Mouse (Mus musculus) heart, embryonic 16.5 days (tissue): ENCODE measurements at regions not wholly inside any gene's neighbourhood (a gene's known extent, or its start where the extent isn't known, plus 50 kb on each side); places are given as distances from the start of the nearest gene placed in this dataset.

Source experiments
- ATAC-seq: fragments of 200-750 bp; cut with Nextera tagmentation; replicated peaks from 2 replicates; pipeline ENCODE4 v1.8.0; 2017; ENCODE audit warnings: moderate number of reproducible peaks; ENCODE audit not compliant: insufficient read depth, low FRiP score; ENCODE audit errors: extremely low read depth
- H3K27ac ChIP-seq: fragments of 300-500 bp; sonication (generic); 2 replicates; pipeline ENCODE4 v1.5.1; 2014; ENCODE audit warnings: mild to moderate bottlenecking, low read length, control low read depth, moderate library complexity
- H3K27me3 ChIP-seq: fragments of 300-500 bp; sonication (generic); 2 replicates; pipeline ENCODE4 v1.6.1; 2014; ENCODE audit warnings: low read length, mixed read lengths; ENCODE audit not compliant: control insufficient read depth, insufficient read depth
- H3K36me3 ChIP-seq: fragments of 300-500 bp; sonication (generic); 2 replicates; pipeline ENCODE4 v1.6.1; 2014; ENCODE audit not compliant: control insufficient read depth, insufficient read depth
- H3K4me1 ChIP-seq: fragments of 300-500 bp; sonication (generic); 2 replicates; pipeline ENCODE4 v1.6.1; 2014; ENCODE audit warnings: low read length, mixed read lengths; ENCODE audit not compliant: control insufficient read depth, insufficient read depth
- H3K4me2 ChIP-seq: fragments of 300-500 bp; sonication (generic); 2 replicates; pipeline ENCODE4 v1.6.1; 2014; ENCODE audit warnings: low read depth, mild to moderate bottlenecking, control low read depth, low read length
- H3K4me3 ChIP-seq: fragments of 300-500 bp; sonication (generic); 2 replicates; pipeline ENCODE4 v1.5.1; 2014; ENCODE audit warnings: mild to moderate bottlenecking, control low read depth, low read length
- H3K9ac ChIP-seq: fragments of 300-500 bp; sonication (generic); 2 replicates; pipeline ENCODE4 v1.6.1; 2014; ENCODE audit warnings: low read length, control low read depth
- H3K9me3 ChIP-seq: fragments of 300-500 bp; sonication (generic); replicated peaks from 2 replicates; pipeline ENCODE4 v1.6.1; 2016; ENCODE audit warnings: low read length; ENCODE audit not compliant: control insufficient read depth
- WGBS: fragments of 180-500 bp; shearing (Covaris S2); extraction: QIAGEN DNeasy Blood & Tissue Kit; methylation state at CpG from one replicate; pipeline ENCODE4 v1.1.7; 2014; 5-methylcytosine and 5-hydroxymethylcytosine counted together

- H3K4me2 ChIP-seq, result no peak overlapping the region
- WGBS, result 21% methylated on average over 4 of the region's 4 CpGs
- no peaks in the 10 kb centered on the region for H3K27me3 ChIP-seq
- H3K9me3 ChIP-seq, result no peaks in the 10 kb centered on the region
- no peak for ATAC-seq
- no peak overlapping the region for H3K9ac ChIP-seq
- H3K27ac ChIP-seq, result no peak overlapping the region
- H3K4me1 ChIP-seq, result no peaks in the 10 kb centered on the region
- H3K36me3 ChIP-seq, result no peaks in the 10 kb centered on the region
- no peak overlapping the region for H3K4me3 ChIP-seq
Measured at GRCm38 (mm10) chr5:28947465-28947864, 248.3 kb upstream of the Rnf32 start.

GRCm38 (mm10) chr5:28943571-28944316, 252.0 kb upstream of the Rnf32 start:
- WGBS, result 57% methylated on average over 13 of the region's 13 CpGs
- no peaks in the 10 kb centered on the region for H3K36me3 ChIP-seq
- H3K4me3 ChIP-seq, result no peak overlapping the region
- no peak overlapping the region for H3K4me2 ChIP-seq
- H3K4me1 ChIP-seq, result no peaks in the 10 kb centered on the region
- H3K9me3 ChIP-seq, result no peaks in the 10 kb centered on the region
- H3K9ac ChIP-seq, result no peak overlapping the region
- no peak overlapping the region for H3K27ac ChIP-seq
- H3K27me3 ChIP-seq, result no peaks in the 10 kb centered on the region
- ATAC-seq, result no peak

- no peak overlapping the region for H3K27ac ChIP-seq
- H3K9ac ChIP-seq, result no peak overlapping the region
- H3K36me3 ChIP-seq, result no peaks in the 10 kb centered on the region
- H3K4me1 ChIP-seq, result no peaks in the 10 kb centered on the region
- no peaks in the 10 kb centered on the region for H3K9me3 ChIP-seq
- H3K27me3 ChIP-seq, result no peaks in the 10 kb centered on the region
- 77% methylated on average over 5 of the region's 5 CpGs for whole genome bisulfite sequencing
- H3K4me3 ChIP-seq, result no peak overlapping the region
- H3K4me2 ChIP-seq, result no peak overlapping the region
- ATAC-seq, result no peak
Measured at GRCm38 (mm10) chr5:28940972-28941371, 254.8 kb upstream of the Rnf32 start.

- Histone ChIP-seq H3K9me3 (no peaks in the 10 kb centered on the region), H3K27me3 (no peaks in the 10 kb centered on the region), H3K4me1 (no peaks in the 10 kb centered on the region), H3K4me3 (no peak overlapping the region), H3K36me3 (no peaks in the 10 kb centered on the region), H3K9ac (no peak overlapping the region), H3K4me2 (no peak overlapping the region), H3K27ac (no peak overlapping the region)
- ATAC-seq, result no peak
- 77% methylated on average over 4 of the region's 4 CpGs for WGBS
Measured at GRCm38 (mm10) chr5:28919296-28920063, 276.3 kb upstream of the Rnf32 start.

GRCm38 (mm10) chr5:28904500-28904899, 291.3 kb upstream of the Rnf32 start:
- Histone ChIP-seq H3K9me3 (no peaks in the 10 kb centered on the region), H3K9ac (no peak overlapping the region), H3K27me3 (no peaks in the 10 kb centered on the region), H3K36me3 (no peaks in the 10 kb centered on the region), H3K27ac (no peak overlapping the region), H3K4me3 (no peak overlapping the region), H3K4me1 (no peaks in the 10 kb centered on the region), H3K4me2 (no peak overlapping the region)
- ATAC-seq, result no peak
- 41% methylated on average over 4 of the region's 4 CpGs for WGBS

GRCm38 (mm10) chr5:28903805-28904320, 291.9 kb upstream of the Rnf32 start:
- no peak overlapping the region for H3K4me2 ChIP-seq
- ATAC-seq, result no peak

GRCm38 (mm10) chr5:28892703-28893249, 303.0 kb upstream of the Rnf32 start:
- Histone ChIP-seq H3K27ac (no peak overlapping the region), H3K4me2 (no peak overlapping the region), H3K4me3 (no peak overlapping the region), H3K27me3 (no peaks in the 10 kb centered on the region), H3K4me1 (no peaks in the 10 kb centered on the region), H3K36me3 (no peaks in the 10 kb centered on the region), H3K9ac (no peak overlapping the region), H3K9me3 (no peaks in the 10 kb centered on the region)
- 41% methylated on average over 10 of the region's 10 CpGs for WGBS
- no peak for ATAC-seq

More at GRCm38 (mm10) chr5:28903805-28904320, 291.9 kb upstream of the Rnf32 start:
- H3K9ac ChIP-seq, result no peak overlapping the region
- no peaks in the 10 kb centered on the region for H3K27me3 ChIP-seq
- no peak overlapping the region for H3K4me3 ChIP-seq
- no peaks in the 10 kb centered on the region for H3K36me3 ChIP-seq
- no peaks in the 10 kb centered on the region for H3K4me1 ChIP-seq
- H3K9me3 ChIP-seq, result no peaks in the 10 kb centered on the region
- WGBS, result 48% methylated on average over 3 of the region's 3 CpGs
- H3K27ac ChIP-seq, result no peak overlapping the region

GRCm38 (mm10) chr5:28891988-28892387, 303.8 kb upstream of the Rnf32 start:
- no peaks in the 10 kb centered on the region for H3K9me3 ChIP-seq
- no peak overlapping the region for H3K4me3 ChIP-seq
- no peaks in the 10 kb centered on the region for H3K36me3 ChIP-seq
- H3K4me2 ChIP-seq, result no peak overlapping the region
- H3K4me1 ChIP-seq, result no peaks in the 10 kb centered on the region
- 69% methylated on average over 7 of the region's 7 CpGs for WGBS
- no peaks in the 10 kb centered on the region for H3K27me3 ChIP-seq
- ATAC-seq, result no peak
- no peak overlapping the region for H3K9ac ChIP-seq
- H3K27ac ChIP-seq, result no peak overlapping the region
